Mouse (Mus musculus) heart, postnatal 36 days (tissue): ENCODE results near the gene Rnf152. TPM values are rescaled to one million over a fixed set of nuclear protein-coding genes. Genes with fewer than 3 reads are reported as not detected.

Experiments used
- DNase-seq, 2 experiments: peaks; one replicate each; pipeline ENCODE4 v3.0.0; 2021 to 2022
- intact Hi-C: fragments of 180-260 bp; cut with DNase I; formaldehyde crosslinking; loops from one replicate; pipeline ENCODE4 v1.15.1; 2025
- total RNA-seq, 2 experiments: library from RNA; stranded (reverse); gene quantifications; 2 replicates each; pipeline ENCODE4 v1.2.3; 2021

Rnf152 gene
- total RNA-seq, 2 experiments from 2014 or later: 1.6 to 1.9 TPM

DNA sequence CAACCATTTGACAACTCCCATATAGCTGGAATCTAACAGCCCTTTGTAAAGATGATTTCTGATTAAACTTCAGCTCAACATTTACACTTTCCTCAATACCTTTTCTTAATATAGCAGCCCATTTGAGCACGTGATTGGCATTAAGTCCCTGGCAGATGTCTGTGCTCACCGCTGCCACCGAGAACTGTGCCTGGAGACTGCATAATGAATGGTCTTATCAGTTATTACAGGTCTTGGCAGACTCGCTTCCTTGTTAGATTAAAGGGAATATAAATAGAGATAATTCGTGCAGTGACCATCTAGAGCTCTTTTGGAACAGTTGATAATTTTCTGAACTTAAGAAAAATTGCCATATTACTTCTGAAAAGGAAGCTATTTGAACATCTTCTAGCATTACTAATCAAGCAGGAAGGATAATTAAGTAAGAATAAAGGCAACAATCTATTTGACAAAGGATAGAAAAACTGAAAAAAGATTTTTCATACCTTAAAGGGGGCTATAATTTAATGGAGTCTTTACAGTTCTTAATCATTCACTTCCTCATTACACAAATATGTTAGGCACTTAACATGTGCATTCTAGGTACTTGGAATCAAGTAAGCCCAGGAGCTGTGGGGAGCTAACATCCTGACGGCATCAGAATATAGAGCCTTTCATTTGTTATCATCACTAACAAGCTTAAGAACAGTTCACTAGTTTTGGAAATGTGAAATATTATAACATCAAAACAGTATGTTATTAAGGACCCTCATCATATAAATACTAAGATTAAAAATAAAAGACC, 113.0 kb downstream of the Rnf152 start:
- no peak for DNase-seq
- intact Hi-C loops: no loop called here

DNA sequence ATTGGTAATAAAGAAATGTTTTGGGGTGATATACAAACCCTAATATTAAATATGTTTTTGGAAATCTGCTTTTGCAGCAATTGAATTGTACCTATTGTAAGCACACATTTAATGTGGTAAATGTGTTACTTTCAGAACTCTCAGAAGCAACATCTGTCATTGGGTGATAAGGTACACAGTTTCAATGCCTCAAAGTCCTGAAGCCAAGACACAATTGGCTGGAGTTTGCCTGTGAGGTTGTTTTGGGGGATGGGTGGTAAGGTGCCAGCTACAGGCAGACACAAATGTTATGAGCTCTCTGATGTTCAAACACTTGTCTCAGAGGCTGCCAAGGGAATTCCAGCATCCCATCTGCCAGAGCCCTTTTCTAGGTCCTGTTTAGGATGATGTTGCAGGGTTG, 116.3 kb downstream of the Rnf152 start:
- intact Hi-C loops: no loop called here
- DNase-seq: no peak
